Mouse (Mus musculus) C2C12 (cell line): ENCODE measurements at regions not wholly inside any gene's neighbourhood (a gene's known extent, or its start where the extent isn't known, plus 50 kb on each side); places are given as distances from the start of the nearest gene placed in this dataset.

Experiments
- CTCF ChIP-seq: IDR thresholded peaks from one replicate; pipeline ENCODE4 v1.5.1; 2011; ENCODE audit not compliant: control insufficient read depth, insufficient read depth, insufficient read length
- USF1 ChIP-seq: IDR thresholded peaks from one replicate; pipeline ENCODE4 v1.6.1; 2011; ENCODE audit warnings: low read depth, mild to moderate bottlenecking, control low read depth, moderate library complexity

DNA sequence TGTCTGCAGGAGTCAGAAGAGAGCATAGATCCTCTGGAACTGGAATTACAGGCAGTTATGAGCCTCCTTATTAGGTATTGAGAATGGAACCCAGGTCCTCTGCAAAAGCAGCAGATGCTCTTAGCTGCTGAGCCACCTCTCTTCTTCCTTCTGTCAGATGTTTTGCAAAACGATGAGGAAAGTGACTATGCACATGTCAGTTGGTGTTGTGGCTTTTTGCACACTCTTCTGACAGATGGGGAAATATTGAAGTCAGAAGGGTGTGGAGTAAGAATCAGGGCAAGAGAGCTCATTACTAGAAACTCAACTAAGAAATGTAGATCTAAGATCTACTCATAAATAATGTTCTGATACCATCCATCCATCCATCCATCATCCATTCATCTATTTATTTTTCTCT, 102.4 kb downstream of the Cdca7 start:
- no peak for TF ChIP-seq USF1
- no peak for TF ChIP-seq CTCF
